Mouse (Mus musculus) lung, adult 2 months (tissue): ENCODE data around the gene Gm6377. TPM values are rescaled to one million over a fixed set of nuclear protein-coding genes. Genes with fewer than 3 reads are reported as not detected.

ENCODE experiments used
- DNase-seq: peaks from one replicate; pipeline ENCODE4 v3.0.0; 2022
- H3K4me1 ChIP-seq: fragments of 200-500 bp; 2 replicates; pipeline ENCODE4 v1.6.1; 2011; ENCODE audit warnings: low read length; ENCODE audit not compliant: control insufficient read depth, insufficient read depth
- H3K4me3 ChIP-seq: fragments of 200-500 bp; replicated peaks from 2 replicates; pipeline ENCODE3; 2011; ENCODE audit warnings: low read depth, mild to moderate bottlenecking, control low read depth, low read length; ENCODE audit errors: extremely low read depth
- CTCF ChIP-seq: fragments of 200-500 bp; IDR thresholded peaks from 2 replicates; pipeline ENCODE4 v1.5.1; 2011; ENCODE audit warnings: mild to moderate bottlenecking, low read length, control low read depth; ENCODE audit not compliant: insufficient read depth
- POLR2A ChIP-seq: fragments of 200-500 bp; IDR thresholded peaks from 2 replicates; pipeline ENCODE4 v1.6.1; 2011; ENCODE audit warnings: low read depth, mild to moderate bottlenecking, control low read depth, low read length, borderline replicate concordance; ENCODE audit errors: extremely low read depth
- WGBS: fragments of 180-500 bp; shearing (Covaris S2); methylation state at CpG from one replicate; pipeline ENCODE4 v1.1.7; 2018; 5-methylcytosine and 5-hydroxymethylcytosine counted together
- polyA plus RNA-seq: library from polyadenylated mRNA; depleted of rRNA; stranded (reverse); fragments of >200 nt; gene quantifications from 2 replicates; pipeline ENCODE4 v1.2.3, GENCODE M21; 2012; rRNA removed

The Gm6377 gene
- polyA plus RNA-seq, 1 experiment: 0.15 TPM

DNA sequence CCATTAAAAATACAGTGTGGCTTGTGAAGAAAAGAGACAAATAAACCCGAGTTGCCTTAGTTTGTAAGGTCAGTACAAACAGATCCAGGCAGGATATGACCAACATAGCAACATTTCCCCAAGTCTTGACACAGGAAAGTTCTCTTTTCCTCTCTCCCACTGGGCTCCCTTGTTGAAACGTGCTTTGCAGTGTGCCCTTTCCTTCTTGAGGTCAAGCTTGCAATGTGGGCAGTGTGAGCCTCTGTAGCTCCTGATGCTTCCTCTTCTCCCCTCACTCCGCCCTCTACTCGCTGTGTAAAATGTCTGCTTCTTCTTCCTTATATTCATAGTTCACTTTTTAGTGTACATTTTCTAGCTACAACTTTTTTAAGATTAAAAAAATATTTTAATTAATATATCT lies 5.1 kb upstream of the Gm6377 start:
- no peak overlapping the region for H3K4me3 ChIP-seq
- DNase-seq: no peak
- no peaks in the 10 kb centered on the region for H3K4me1 ChIP-seq
- TF ChIP-seq POLR2A: no peak
- TF ChIP-seq CTCF: no peak
- WGBS: 40% methylated on average over 4 of the region's 4 CpGs

DNA sequence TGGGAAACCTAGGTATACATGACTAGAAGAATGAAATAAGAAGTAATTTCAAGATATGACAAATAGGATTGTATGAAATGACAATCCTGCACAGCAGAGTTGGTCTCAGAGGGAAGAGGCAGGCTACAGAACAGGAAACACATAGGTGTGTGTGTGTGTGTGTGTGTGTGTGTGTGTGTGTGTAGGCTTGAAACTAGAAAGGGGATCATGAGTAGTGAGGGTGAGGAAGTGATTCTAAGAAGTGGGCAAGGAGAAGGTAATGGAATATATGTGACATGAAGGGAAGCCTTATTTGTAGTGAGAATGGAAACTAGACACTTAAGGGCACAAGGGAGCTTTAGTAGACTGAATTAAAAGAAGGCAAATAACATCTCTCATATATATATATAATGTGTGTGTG lies 11.3 kb downstream of the Gm6377 start:
- TF ChIP-seq CTCF (no peak), POLR2A (no peak)
- no peak for DNase-seq
- Histone ChIP-seq H3K4me1 (no peaks in the 10 kb centered on the region), H3K4me3 (no peak overlapping the region)

- no peak for TF ChIP-seq CTCF
- TF ChIP-seq POLR2A: no peak
- Histone ChIP-seq H3K4me1 (no peaks in the 10 kb centered on the region), H3K4me3 (no peak overlapping the region)
- DNase-seq: no peak
- 90% methylated on average over 1 of the region's 1 CpGs for WGBS
Measured at GRCm38 (mm10) chrX:109228720-109229119, 32.2 kb downstream of the Gm6377 start.

- H3K4me1 ChIP-seq: no peaks in the 10 kb centered on the region
- WGBS: 89% methylated on average over 3 of the region's 3 CpGs
- TF ChIP-seq POLR2A (no peak), CTCF (no peak)
- no peak overlapping the region for H3K4me3 ChIP-seq
- DNase-seq: no peak
Measured at GRCm38 (mm10) chrX:109235383-109236036, 39.0 kb downstream of the Gm6377 start.

DNA sequence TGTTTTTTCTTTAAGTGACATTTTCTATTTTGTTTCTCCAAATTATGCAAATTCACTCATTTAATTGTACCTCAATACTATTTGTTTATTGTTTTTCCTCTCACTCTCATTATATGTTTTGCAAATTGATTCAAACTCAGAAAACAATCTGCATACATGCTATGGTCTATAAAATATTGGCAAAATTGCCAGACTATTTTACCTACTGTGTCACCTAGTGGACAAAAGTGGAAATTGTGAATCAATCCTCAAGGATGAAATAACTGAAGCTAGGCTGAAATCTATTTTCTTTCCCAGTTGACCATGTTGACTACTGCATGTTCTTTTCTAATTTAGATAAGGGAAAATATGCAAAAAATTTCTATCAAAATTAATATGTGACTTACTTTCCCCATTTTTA lies 41.6 kb downstream of the Gm6377 start:
- Histone ChIP-seq H3K4me3 (no peak overlapping the region), H3K4me1 (no peaks in the 10 kb centered on the region)
- no peak for DNase-seq
- TF ChIP-seq CTCF (no peak), POLR2A (no peak)

Other genes with a start within 250 kb of the Gm6377 start
- 0.36 and 0.69 TPM in 2 replicates for gene Hmgn5, start 183.4 kb upstream of the Gm6377 start, polyA plus RNA-seq
- 16.5 and 31.8 TPM in 2 replicates for gene Sh3bgrl, start 101.4 kb upstream of the Gm6377 start, polyA plus RNA-seq